Mouse (Mus musculus): ENCODE measurements at regions not wholly inside any gene's neighbourhood (a gene's known extent, or its start where the extent isn't known, plus 50 kb on each side); places are given as distances from the start of the nearest gene placed in this dataset.

DNA sequence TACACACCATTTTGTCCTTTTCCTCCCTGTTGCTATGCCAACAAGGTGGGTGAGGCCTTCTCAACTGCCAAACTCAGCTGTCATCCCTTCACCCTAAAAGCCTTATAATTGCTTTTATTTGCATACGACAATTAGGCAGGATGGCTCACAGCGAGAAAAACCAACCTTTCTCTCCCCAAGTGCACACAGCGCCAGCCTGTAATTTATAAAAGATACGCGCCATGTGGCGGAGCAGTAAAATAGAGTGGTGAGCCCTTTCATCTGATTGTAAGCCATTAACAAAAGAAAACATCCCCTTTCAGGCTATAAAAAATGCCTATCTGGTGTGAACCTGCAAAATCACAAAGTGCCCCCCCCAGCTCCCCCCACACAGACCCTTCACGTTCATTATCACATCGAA is 262.0 kb downstream of the Nr2f2 start:
- in situ Hi-C loops (cut with MboI; ENCODE audit: low pct_ligation_motif_present, low pct_unique_long_range_greater_than_20kb, low sequenced_read_pairs) (no loop called here), dilution Hi-C loops (cut with MboI; ENCODE audit: extremely low pct_ligation_motif_present, extremely low pct_unique_long_range_greater_than_20kb, low sequenced_read_pairs) (no loop called here)
- Histone ChIP-seq H3K36me3 (replicated peaks in 1 of 2; ENCODE audit: control insufficient read depth in 1 of 2, insufficient read depth in 1 of 2, low read length in 1 of 2) (no peaks in the 10 kb centered on the region), H3K79me2 (replicated peaks; ENCODE audit: control insufficient read depth, extremely low read depth, insufficient read depth, poor library complexity, severe bottlenecking) (no peaks in the 10 kb centered on the region), H3K9me3 (replicated peaks; ENCODE audit: low read length) (peaks cover 38% of the 10 kb centered on the region), H3K4me2 (ENCODE audit: insufficient read depth, low read depth, poor library complexity, severe bottlenecking) (no peak overlapping the region), H3K4me3 (replicated peaks in 1 of 3; ENCODE audit: low read depth in 2 of 3, low read length in 2 of 3, poor library complexity in 1 of 3) (no peak overlapping the region), H3K27ac (ENCODE audit: insufficient read depth, low read depth) (no peak overlapping the region), H3K9ac (ENCODE audit: insufficient read depth, low read depth) (no peak overlapping the region), H3K27me3 (replicated peaks) (no peaks in the 10 kb centered on the region), H3K4me1 (ENCODE audit: control insufficient read depth in 1 of 2, insufficient read depth in 2 of 2) (no peaks in the 10 kb centered on the region)
- TF ChIP-seq CTCF (conservative IDR thresholded peaks at IDR 0.05 in 1 of 2, IDR thresholded peaks at IDR 0.05 in 1 of 2; ENCODE audit: low read depth in 2 of 2, low read length in 2 of 2) (no peak), KAT2A (IDR thresholded peaks at IDR 0.05; ENCODE audit: insufficient replicate concordance, low read length) (no peak), CHD2 (IDR thresholded peaks at IDR 0.05; ENCODE audit: low read length) (no peak), MYC (IDR thresholded peaks at IDR 0.05; ENCODE audit: low read depth, low read length) (no peak), RCOR1 (conservative IDR thresholded peaks at IDR 0.05; ENCODE audit: low read depth, low read length) (no peak), POLR2AphosphoS2 (IDR thresholded peaks at IDR 0.05; ENCODE audit: low read depth, low read length) (no peak), E2F4 (IDR thresholded peaks at IDR 0.05; ENCODE audit: insufficient replicate concordance, low read depth, low read length) (no peak)
- DNase-seq (ENCODE audit: extremely low read depth), result no peak

DNA sequence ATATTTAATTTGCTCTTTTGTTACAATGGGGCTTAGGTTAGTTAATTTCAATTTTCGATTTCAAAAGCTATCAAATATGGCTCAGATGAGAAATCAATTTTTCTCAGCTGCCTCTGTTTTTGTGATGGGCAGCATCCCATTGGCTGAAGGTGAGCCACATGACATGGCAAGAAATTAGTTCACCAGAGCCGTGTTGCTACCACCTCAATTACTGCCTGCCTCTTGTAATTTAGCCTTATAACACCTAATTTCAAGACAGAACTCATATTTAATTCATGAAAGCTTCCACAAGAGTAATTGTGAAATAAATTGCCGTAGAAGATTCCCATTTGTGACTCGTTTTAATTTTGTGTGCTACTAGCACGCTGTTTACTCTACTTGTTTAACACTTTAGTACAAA is 262.9 kb downstream of the Nr2f2 start:
- no peak overlapping the region for H3K4me2 ChIP-seq (ENCODE audit: insufficient read depth, low read depth, poor library complexity, severe bottlenecking)
- H3K79me2 ChIP-seq (replicated peaks; ENCODE audit: control insufficient read depth, extremely low read depth, insufficient read depth, poor library complexity, severe bottlenecking), result no peaks in the 10 kb centered on the region
- dilution Hi-C loops (cut with MboI; ENCODE audit: extremely low pct_ligation_motif_present, extremely low pct_unique_long_range_greater_than_20kb, low sequenced_read_pairs) (no loop called here), in situ Hi-C loops (cut with MboI; ENCODE audit: low pct_ligation_motif_present, low pct_unique_long_range_greater_than_20kb, low sequenced_read_pairs) (no loop called here)
- no peaks in the 10 kb centered on the region for H3K36me3 ChIP-seq (replicated peaks in 1 of 2; ENCODE audit: control insufficient read depth in 1 of 2, insufficient read depth in 1 of 2, low read length in 1 of 2)
- H3K27me3 ChIP-seq (replicated peaks), result no peaks in the 10 kb centered on the region
- H3K9me3 ChIP-seq (replicated peaks; ENCODE audit: low read length), result peaks cover 34% of the 10 kb centered on the region
- no peaks in the 10 kb centered on the region for H3K4me1 ChIP-seq (ENCODE audit: control insufficient read depth in 1 of 2, insufficient read depth in 2 of 2)
- H3K9ac ChIP-seq (ENCODE audit: insufficient read depth, low read depth), result no peak overlapping the region
- no peak overlapping the region for H3K27ac ChIP-seq (ENCODE audit: insufficient read depth, low read depth)
- DNase-seq (ENCODE audit: extremely low read depth), result no peak
- TF ChIP-seq MEF2A (IDR thresholded peaks at IDR 0.05; ENCODE audit: borderline replicate concordance, low read depth, low read length) (no peak), PAX5 (IDR thresholded peaks at IDR 0.05; ENCODE audit: low read length) (no peak), POLR2A (IDR thresholded peaks at IDR 0.05; ENCODE audit: low read depth, low read length) (no peak), RCOR1 (conservative IDR thresholded peaks at IDR 0.05; ENCODE audit: low read depth, low read length) (no peak), MAX (IDR thresholded peaks at IDR 0.05; ENCODE audit: low read length) (no peak), ZNF384 (IDR thresholded peaks at IDR 0.05; ENCODE audit: low read depth, low read length) (no peak), NELFE (IDR thresholded peaks at IDR 0.05; ENCODE audit: low read depth, low read length) (no peak), HCFC1 (IDR thresholded peaks at IDR 0.05; ENCODE audit: low read depth, low read length) (no peak), TCF12 (IDR thresholded peaks at IDR 0.05; ENCODE audit: low read depth, low read length) (no peak), USF1 (IDR thresholded peaks at IDR 0.05; ENCODE audit: low read depth, low read length) (no peak), RAD21 (IDR thresholded peaks at IDR 0.05; ENCODE audit: low read depth, low read length) (no peak)
- H3K4me3 ChIP-seq (replicated peaks in 1 of 3; ENCODE audit: low read depth in 2 of 3, low read length in 2 of 3, poor library complexity in 1 of 3), result no peak overlapping the region

All from CH12.LX (cell line).